8 mouse cellular contexts compared by ENCODE assay signal in the genomic region with DNA sequence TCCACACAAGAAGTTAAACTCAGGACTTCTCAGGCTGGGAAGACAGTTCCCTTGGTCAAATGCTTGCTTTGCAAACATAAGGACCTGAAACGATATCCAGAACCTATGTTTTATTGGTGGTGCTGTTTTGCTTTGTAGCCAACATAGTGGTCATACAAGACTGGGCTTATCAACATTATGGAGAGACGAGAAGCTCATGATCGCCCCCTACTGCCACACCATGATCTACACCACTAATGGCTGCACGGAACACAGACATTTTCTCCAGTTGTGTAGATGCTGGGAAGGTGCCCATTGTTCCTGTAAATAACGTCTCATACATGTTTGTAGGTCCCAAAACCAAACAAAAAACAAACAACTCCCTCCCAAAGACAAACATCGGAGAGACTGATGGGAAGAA. TPM values are rescaled to one million over a fixed set of nuclear protein-coding genes. Genes with fewer than 3 reads are reported as not detected.
DNase-seq lines count a peak whose midpoint lies in the region; ATAC-seq and TF ChIP-seq lines count a peak whose summit lies in the region.

No protein-coding gene starts in this region.

- no peak overlapping the region for H3K4me3 ChIP-seq in left cerebral cortex, adult 2 months
- H3K4me3 ChIP-seq in MEL (ENCODE audit: control insufficient read depth in 1 of 2, insufficient read depth in 1 of 2, low read depth in 2 of 2, low read length in 2 of 2), result no peak overlapping the region
- H3K4me3 ChIP-seq in liver, embryonic 14.5 days (ENCODE audit: insufficient read depth in 1 of 2, low read depth in 2 of 2, low read length in 2 of 2), result no peak overlapping the region

- no peaks in the 10 kb centered on the region for H3K36me3 ChIP-seq in MEL (ENCODE audit: control insufficient read depth in 1 of 2, insufficient read depth in 2 of 2, low read length in 2 of 2)
- no peaks in the 10 kb centered on the region for H3K36me3 ChIP-seq in liver, embryonic 14.5 days (replicated peaks; ENCODE audit: control insufficient read depth, insufficient read depth, low read depth)

- H3K4me2 ChIP-seq in liver, embryonic 14.5 days (ENCODE audit: low read depth), result no peak overlapping the region

- TF ChIP-seq CTCF in left cerebral cortex, adult 2 months (IDR thresholded peaks at IDR 0.05), result peak; percentile 43
- TF ChIP-seq CTCF in MEL (IDR thresholded peaks at IDR 0.05 in 2 of 3, conservative IDR thresholded peaks at IDR 0.05 in 1 of 3; ENCODE audit: control insufficient read depth in 1 of 3, insufficient read depth in 1 of 3, low read depth in 2 of 3, low read length in 3 of 3, poor library complexity in 1 of 3, severe bottlenecking in 1 of 3), result peak; percentile 57 to 77 (median 69)
- TF ChIP-seq CTCF in liver, embryonic 14.5 days (IDR thresholded peaks at IDR 0.05; ENCODE audit: low read depth), result peak; percentile 69

- no peaks in the 10 kb centered on the region for H3K9me3 ChIP-seq in MEL (replicated peaks; ENCODE audit: insufficient read depth, low read length)
- no peaks in the 10 kb centered on the region for H3K9me3 ChIP-seq in liver, embryonic 14.5 days (ENCODE audit: control insufficient read depth, low read length)

- no peaks in the 10 kb centered on the region for H3K79me2 ChIP-seq in MEL (ENCODE audit: control insufficient read depth, insufficient read depth, low read length, poor library complexity)

- DNase-seq in left cerebral cortex, adult 2 months (ENCODE audit: extremely low spot score in 1 of 2, low spot score in 2 of 2), result no peak
- DNase-seq in left cerebral cortex, postnatal 36 days (ENCODE audit: low spot score in 2 of 2), result no peak
- DNase-seq in MEL (ENCODE audit: low read depth, low spot score), result peak; percentile 65
- peak; percentile 39 for DNase-seq in c-Kit-positive CD71-negative TER-119-negative erythroid progenitor cells, embryonic 14.5 days (ENCODE audit: low read depth)
- DNase-seq in liver, embryonic 14.5 days (ENCODE audit: low read depth in 3 of 3, low spot score in 3 of 3), result peak in 2 of 3 experiments; percentile 23 to 30
- no peak for DNase-seq in adipocyte (ENCODE audit: low spot score)
- no peak for DNase-seq in left cerebral cortex, adult 8-10 months (ENCODE audit: low spot score in 2 of 2)
- no peak for DNase-seq in frontal cortex, postnatal 36 days (ENCODE audit: low spot score in 2 of 2)

- H3K9ac ChIP-seq in MEL (ENCODE audit: control insufficient read depth, low read depth, low read length, poor library complexity, severe bottlenecking), result no peak overlapping the region
- H3K9ac ChIP-seq in liver, embryonic 14.5 days (replicated peaks), result no peak overlapping the region

- intact Hi-C loops in left cerebral cortex, adult 2 months (cut with DNase I), result no loop called here
- intact Hi-C loops in left cerebral cortex, postnatal 36 days (cut with DNase I), result loop anchor here (5.0 kb wide), 1 partner anchor 32 kb away; no protein-coding TSS in a partner anchor

- peak; percentile 56 for TF ChIP-seq RAD21 in MEL (IDR thresholded peaks at IDR 0.05; ENCODE audit: low read depth, low read length)

- 26% methylated on average over 6 of the region's 6 CpGs for WGBS in liver, embryonic 14.5 days (ENCODE audit: insufficient replicate concordance)

- H3K27me3 ChIP-seq in MEL (ENCODE audit: control insufficient read depth in 1 of 2, insufficient read depth in 2 of 2, low read length in 2 of 2), result no peaks in the 10 kb centered on the region
- no peaks in the 10 kb centered on the region for H3K27me3 ChIP-seq in liver, embryonic 14.5 days (ENCODE audit: control insufficient read depth, insufficient read depth, low read length)

- no peak overlapping the region for H3K27ac ChIP-seq in left cerebral cortex, adult 2 months
- no peak overlapping the region for H3K27ac ChIP-seq in MEL (ENCODE audit: control insufficient read depth, low read depth, low read length)
- no peak overlapping the region for H3K27ac ChIP-seq in liver, embryonic 14.5 days

- no peak for TF ChIP-seq POLR2A in MEL (IDR thresholded peaks at IDR 0.05; ENCODE audit: control insufficient read depth in 1 of 2, insufficient read depth in 1 of 2, low read depth in 1 of 2, low read length in 2 of 2, poor library complexity in 1 of 2)

- 0 out of 4 replicates have a peak, but pooled peaks cover 0 to 2% of the 10 kb centered on the region in 2 experiments for H3K4me1 ChIP-seq in MEL (ENCODE audit: control insufficient read depth in 1 of 2, insufficient read depth in 2 of 2, low read length in 2 of 2)
- H3K4me1 ChIP-seq in liver, embryonic 14.5 days (replicated peaks; ENCODE audit: control insufficient read depth in 2 of 2, insufficient read depth in 2 of 2, low read length in 1 of 2), result no peaks in the 10 kb centered on the region

- no peak for ATAC-seq in liver, embryonic 14.5 days (ENCODE audit: insufficient read depth)

- no peak for TF ChIP-seq EP300 in MEL (IDR thresholded peaks at IDR 0.05; ENCODE audit: low read depth in 1 of 2, low read length in 2 of 2)
- no peak for TF ChIP-seq EP300 in liver, embryonic 14.5 days (IDR thresholded peaks at IDR 0.05; ENCODE audit: low read depth)

TF ChIP-seq in MEL, 35 proteins besides CTCF, POLR2A, EP300 and RAD21:
- TF ChIP-seq SIN3A (IDR thresholded peaks at IDR 0.05; ENCODE audit: low read length) (no peak), ZC3H11A (IDR thresholded peaks at IDR 0.05; ENCODE audit: low read depth, low read length) (peak; percentile 30; the same call in 1 of the 2 replicates), MAFK (IDR thresholded peaks at IDR 0.05; ENCODE audit: borderline replicate concordance, low read depth, low read length) (no peak), POLR2AphosphoS5 (IDR thresholded peaks at IDR 0.05; ENCODE audit: borderline replicate concordance, low read depth, low read length) (no peak), NRF1 (IDR thresholded peaks at IDR 0.05; ENCODE audit: insufficient read depth, low read depth, low read length, poor library complexity, severe bottlenecking) (no peak), SMC3 (IDR thresholded peaks at IDR 0.05; ENCODE audit: low read depth, low read length) (peak; percentile 58), UBTF (IDR thresholded peaks at IDR 0.05; ENCODE audit: borderline replicate concordance, insufficient read depth, low read depth, low read length) (no peak), ZKSCAN1 (IDR thresholded peaks at IDR 0.05; ENCODE audit: low read depth, low read length) (no peak), GATA1 (IDR thresholded peaks at IDR 0.05; ENCODE audit: low read depth, low read length) (peak; percentile 20; the same call in 1 of the 2 replicates), BHLHE40 (IDR thresholded peaks at IDR 0.05; ENCODE audit: borderline replicate concordance, low read depth, low read length) (no peak), RCOR1 (IDR thresholded peaks at IDR 0.05; ENCODE audit: low read depth, low read length) (no peak), TCF12 (IDR thresholded peaks at IDR 0.05; ENCODE audit: low read depth, low read length) (no peak), E2F4 (IDR thresholded peaks at IDR 0.05; ENCODE audit: borderline replicate concordance, low read depth, low read length) (no peak), MYB (IDR thresholded peaks at IDR 0.05; ENCODE audit: low read depth, low read length) (no peak)

RNA-seq across cellular contexts. Expression of gene Nrip3, which starts 23.0 kb away (rescaled TPM):
- 10 to 100 TPM; 83.4 to 86.7 TPM for total RNA-seq in left cerebral cortex, adult 2 months (2021)
- total RNA-seq in left cerebral cortex, postnatal 36 days (2021), result 10 to 100 TPM; 83.4 to 98.3 TPM
- total RNA-seq in MEL (2012; rRNA removed), result not detected in 2 replicates
- polyA plus RNA-seq in MEL (2012; ENCODE audit: insufficient read depth in 1 of 2, insufficient read length in 2 of 2, low read depth in 1 of 2, low replicate concordance in 2 of 2, missing spikeins in 1 of 2), result not detected
- 0.10 and 0.22 TPM in 2 replicates for polyA plus RNA-seq in liver, embryonic 14.5 days (2012; rRNA removed)
- polyA plus RNA-seq in liver, embryonic 14.5 days (2014; fragmentation: Nextera tagmentation; extraction: Ambion mirVana), result 0.13 and 0.23 TPM in 2 replicates
- total RNA-seq in left cerebral cortex, adult 8-10 months (2022), result 10 to 100 TPM; 78.2 to 97.8 (median 85.7) TPM

RNA-seq across cellular contexts. Expression of gene Tmem9b, which starts 52.2 kb away (rescaled TPM):
- total RNA-seq in left cerebral cortex, adult 2 months (2021), result 10 to 100 TPM; 85.0 to 88.7 TPM
- 10 to 100 TPM; 87.6 to 95.3 TPM for total RNA-seq in left cerebral cortex, postnatal 36 days (2021)
- total RNA-seq in MEL (2012; rRNA removed), result 25.1 and 30.6 TPM in 2 replicates
- polyA plus RNA-seq in MEL (2012; ENCODE audit: insufficient read depth in 1 of 2, insufficient read length in 2 of 2, low read depth in 1 of 2, low replicate concordance in 2 of 2, missing spikeins in 1 of 2), result 10 to 100 TPM in 1 of 2 experiments, not detected in 1; 26.4 TPM
- 14.3 and 15.9 TPM in 2 replicates for polyA plus RNA-seq in liver, embryonic 14.5 days (2012; rRNA removed)
- 40.8 and 41.0 TPM in 2 replicates for polyA plus RNA-seq in liver, embryonic 14.5 days (2014; fragmentation: Nextera tagmentation; extraction: Ambion mirVana)
- total RNA-seq in left cerebral cortex, adult 8-10 months (2022), result 10 to 100 TPM; 91.8 to 93.5 (median 92.3) TPM

Comparison
In these comparisons a context has a peak if more than half of its experiments do, and no peak if none do; other contexts are left out.
1. DNase-seq: peak in MEL (single experiment), c-Kit-positive CD71-negative TER-119-negative erythroid progenitor cells, embryonic 14.5 days (single experiment) and liver, embryonic 14.5 days (2 of 3); none in left cerebral cortex, adult 2 months (0 of 2), left cerebral cortex, postnatal 36 days (0 of 2), adipocyte (single experiment), left cerebral cortex, adult 8-10 months (0 of 2) and frontal cortex, postnatal 36 days (0 of 2).
2. RNA of gene Nrip3, which starts 23.0 kb away (total RNA-seq): 83.4 to 98.3 TPM in left cerebral cortex, postnatal 36 days, 78.2 to 97.8 TPM in left cerebral cortex, adult 8-10 months and 83.4 to 86.7 TPM in left cerebral cortex, adult 2 months; not detected in MEL; every median in the first group is over 10 times any median in the second.
3. Peak in every context shown above with its lines, with median percentiles within 50 percentile points of each other: CTCF ChIP-seq.